Mouse (Mus musculus) hindbrain, postnatal 0 days (tissue): Measurements from ENCODE around the gene Micall1. TPM values are rescaled to one million over a fixed set of nuclear protein-coding genes. Genes with fewer than 3 reads are reported as not detected.
A peak's percentile ranks its signal among the peaks of the same experiment; 100 is the strongest.

Source experiments
- ATAC-seq: fragments of 200-750 bp; cut with Nextera tagmentation; 2 replicates; pipeline ENCODE4 v1.8.0; 2017; ENCODE audit warnings: mild to moderate bottlenecking, moderate TSS enrichment, moderate library complexity
- DNase-seq: peaks from one replicate; pipeline ENCODE4 v3.0.0-alpha.2; 2015; ENCODE audit warnings: low spot score
- H3K27ac ChIP-seq: fragments of 300-500 bp; sonication (generic); 2 replicates; pipeline ENCODE4 v1.5.1; 2014; ENCODE audit warnings: mild to moderate bottlenecking
- H3K27me3 ChIP-seq: fragments of 300-500 bp; sonication (generic); 2 replicates; pipeline ENCODE4 v1.6.1; 2014; ENCODE audit warnings: low read length, mixed read lengths; ENCODE audit not compliant: insufficient read depth
- H3K36me3 ChIP-seq: fragments of 300-500 bp; sonication (generic); 2 replicates; pipeline ENCODE4 v1.6.1; 2014; ENCODE audit warnings: low read length, mixed read lengths; ENCODE audit not compliant: insufficient read depth
- H3K4me1 ChIP-seq: fragments of 300-500 bp; sonication (generic); 2 replicates; pipeline ENCODE4 v1.6.1; 2014; ENCODE audit warnings: antibody characterized with exemption, low read length, mixed read lengths; ENCODE audit not compliant: insufficient read depth
- H3K4me2 ChIP-seq: fragments of 300-500 bp; sonication (generic); 2 replicates; pipeline ENCODE4 v1.6.1; 2014; ENCODE audit warnings: low read depth, mild to moderate bottlenecking, low read length, moderate library complexity, mixed read lengths
- H3K4me3 ChIP-seq: fragments of 300-500 bp; sonication (generic); 2 replicates; pipeline ENCODE4 v1.5.1; 2014; ENCODE audit warnings: low read length
- H3K9ac ChIP-seq: fragments of 300-500 bp; sonication (generic); replicated peaks from 2 replicates; pipeline ENCODE4 v1.6.1; 2014; ENCODE audit warnings: mild to moderate bottlenecking, low read length, moderate library complexity, mixed read lengths
- H3K9me3 ChIP-seq: fragments of 300-500 bp; sonication (generic); 2 replicates; pipeline ENCODE4 v1.6.1; 2016; ENCODE audit warnings: low read length, mixed read lengths
- CTCF ChIP-seq: IDR thresholded peaks from 2 replicates; pipeline ENCODE4 v1.5.1; 2016; ENCODE audit warnings: antibody characterized with exemption, control low read depth, low read depth
- WGBS: fragments of 180-500 bp; shearing (Covaris S2); extraction: QIAGEN DNeasy Blood & Tissue Kit; methylation state at CpG from one replicate; pipeline ENCODE4 v1.1.7; 2014; 5-methylcytosine and 5-hydroxymethylcytosine counted together
- polyA plus RNA-seq: library from polyadenylated mRNA; unstranded; fragments of >200 nt; fragmentation: Nextera tagmentation; extraction: Ambion mirVana; gene quantifications from 2 replicates; pipeline ENCODE4 v1.2.1, GENCODE M21; 2015
- total RNA-seq: library from RNA; depleted of rRNA; stranded (reverse); fragments of >200 nt; gene quantifications from 2 replicates; pipeline ENCODE4 v1.2.3, GENCODE M21; 2014; rRNA removed

The Micall1 gene
- total RNA-seq (28.1 and 36.4 TPM in 2 replicates), polyA plus RNA-seq (8.0 and 9.5 TPM in 2 replicates)

DNA sequence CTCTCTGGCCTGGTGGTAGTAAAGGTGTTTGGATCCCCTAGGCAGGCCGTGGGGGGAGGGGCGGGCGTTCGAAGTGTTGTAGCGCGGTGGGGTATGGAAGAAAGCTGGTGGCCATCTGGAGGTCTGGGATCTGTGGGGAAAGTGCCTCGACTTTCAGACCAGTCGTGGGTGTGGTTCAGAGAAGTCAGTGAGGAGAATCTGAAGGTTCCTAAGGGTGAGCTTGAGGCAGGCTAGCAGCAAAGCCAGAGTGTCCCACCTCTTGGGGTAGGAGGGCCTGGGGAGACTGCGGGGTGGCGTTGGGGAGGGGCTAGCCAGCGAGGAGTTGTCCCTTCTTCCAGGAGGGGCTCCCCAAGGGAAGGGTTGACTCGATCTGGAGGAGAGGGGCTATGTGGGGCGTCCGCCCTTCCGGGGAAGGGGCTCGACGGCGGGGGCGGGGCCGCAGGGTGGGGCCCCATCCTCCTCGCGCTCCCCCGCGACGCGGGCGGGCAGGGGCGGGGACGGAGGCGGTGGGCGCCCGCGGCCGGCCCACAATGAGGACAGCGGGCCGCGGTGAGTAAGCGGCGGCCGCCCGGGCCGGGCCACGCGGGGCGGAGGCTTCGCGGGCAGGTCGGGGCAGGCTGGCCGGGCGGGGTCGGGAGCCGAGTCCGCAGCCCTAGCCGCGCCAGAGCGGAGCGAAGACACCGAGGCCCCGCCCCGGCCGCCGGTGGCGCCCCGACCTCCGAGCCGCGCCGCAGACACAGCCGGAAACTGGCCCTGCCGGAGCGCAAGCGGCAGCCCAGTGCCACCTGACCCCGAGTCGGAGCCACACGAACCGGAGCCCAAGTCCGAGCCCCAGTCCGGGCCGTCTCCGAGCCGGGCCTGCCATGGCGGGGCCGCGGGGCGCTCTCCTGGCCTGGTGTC is at the start of gene Micall1:
TSS of gene Micall1 (plus strand) at position 478 of the 900 bp plus-strand sequence.
- H3K27me3 ChIP-seq, result no peaks in the 10 kb centered on the region
- H3K9me3 ChIP-seq, result no peaks in the 10 kb centered on the region
- peak within 1 kb of the TSS; percentile 84 for H3K4me2 ChIP-seq
- H3K9ac ChIP-seq, result peak within 1 kb of the TSS; percentile 91
- TF ChIP-seq CTCF, result no peak
- H3K36me3 ChIP-seq, result no peaks in the 10 kb centered on the region
- ATAC-seq (peak; percentile 78), DNase-seq (peak; percentile 60)
- H3K4me3 ChIP-seq, result peak within 1 kb of the TSS; percentile 62
- WGBS, result 1% methylated on average over 56 of the region's 85 CpGs
- H3K4me1 ChIP-seq, result peaks cover 8% of the 10 kb centered on the region; the same call in 1 of the 2 replicates
- H3K27ac ChIP-seq, result peak within 1 kb of the TSS; percentile 81

DNA sequence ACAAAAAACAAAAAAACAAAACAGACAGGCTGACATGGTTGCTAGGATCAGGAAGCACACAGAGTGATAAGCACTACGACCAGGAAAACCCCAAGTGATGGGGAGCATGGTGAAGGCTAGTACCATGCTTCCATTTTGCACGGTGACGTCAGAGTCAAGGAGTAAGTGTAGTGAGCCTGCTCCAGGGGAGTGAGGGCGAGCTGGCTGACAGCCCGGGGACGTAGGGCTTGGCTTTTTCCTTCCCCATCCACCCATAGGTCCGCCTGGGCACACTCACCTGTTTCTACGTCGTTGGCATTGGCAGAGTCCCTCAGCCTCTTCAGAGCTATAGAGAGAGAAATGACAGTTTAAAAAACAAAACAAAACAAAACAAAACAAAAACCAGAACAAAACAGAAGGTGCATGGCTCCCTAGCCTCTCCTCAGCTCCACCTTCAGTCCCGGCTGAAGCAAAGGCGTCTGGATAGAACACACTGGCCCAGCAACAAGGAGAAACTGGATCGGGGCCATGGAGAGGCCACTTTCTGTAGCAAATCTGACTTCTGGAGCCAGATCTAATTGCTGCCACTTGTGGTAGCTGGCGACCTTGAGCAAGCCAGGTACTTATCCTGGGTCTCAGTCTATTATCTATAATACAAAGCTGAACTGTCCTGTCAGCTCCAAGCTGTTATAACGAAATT is 47.7 kb upstream of the Micall1 start:
- Histone ChIP-seq H3K36me3 (peaks cover 42% of the 10 kb centered on the region), H3K9ac (0 out of 2 replicates have a peak overlapping the region, but pooled peaks have one; percentile 13), H3K4me1 (0 out of 2 replicates have a peak, but pooled peaks cover 2% of the 10 kb centered on the region), H3K27me3 (no peaks in the 10 kb centered on the region), H3K9me3 (no peaks in the 10 kb centered on the region), H3K4me3 (no peak overlapping the region), H3K27ac (no peak overlapping the region), H3K4me2 (peak overlapping the region; percentile 69; the same call in 1 of the 2 replicates)
- ATAC-seq (no peak), DNase-seq (no peak)
- 74% methylated on average over 14 of the region's 14 CpGs for WGBS
- TF ChIP-seq CTCF, result no peak

DNA sequence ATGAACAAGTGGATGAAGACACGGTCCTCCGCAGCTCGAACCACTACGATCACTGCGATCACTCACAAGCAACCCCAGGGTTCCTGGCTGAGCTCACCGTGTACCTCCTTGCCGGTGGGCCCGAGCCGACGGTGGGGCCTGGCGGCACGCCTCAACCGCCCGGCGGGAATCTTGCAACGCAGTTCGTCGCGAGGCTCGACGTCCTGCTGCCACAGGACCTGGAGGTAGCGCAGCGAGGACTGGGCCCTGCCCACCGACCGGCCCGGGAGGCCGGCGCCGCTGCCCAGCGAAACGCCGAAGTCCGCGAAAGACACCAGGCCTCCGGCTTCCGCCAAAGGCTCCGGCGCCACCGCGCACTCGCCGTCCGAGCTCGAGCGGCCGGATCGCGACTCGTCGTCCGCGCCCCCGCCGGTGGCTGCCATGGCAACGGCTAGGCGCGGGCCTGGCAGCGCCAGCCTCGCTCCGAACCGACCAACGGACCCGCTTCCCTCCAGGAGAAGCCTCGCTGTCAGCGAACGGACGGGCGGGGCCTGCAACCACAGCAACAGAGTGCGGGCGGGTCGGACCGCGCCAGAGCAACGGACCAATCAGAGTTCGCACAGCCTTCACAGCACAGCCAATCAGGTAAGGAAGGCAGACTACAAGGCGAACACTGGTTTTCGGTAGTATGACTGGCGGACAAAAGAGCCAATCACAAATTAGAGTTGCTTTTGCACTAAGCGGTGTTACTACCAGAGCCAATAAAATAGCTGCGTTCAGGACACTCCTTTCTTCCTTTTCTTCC is 46.1 kb upstream of the Micall1 start, which contains the start of gene Ankrd54:
TSS of gene Ankrd54 (minus strand) at position 518 of the 784 bp plus-strand sequence.
- H3K27me3 ChIP-seq, result no peaks in the 10 kb centered on the region
- H3K4me1 ChIP-seq, result 0 out of 2 replicates have a peak, but pooled peaks cover 2% of the 10 kb centered on the region
- under 1% methylated on average over 71 of the region's 80 CpGs for WGBS

DNA sequence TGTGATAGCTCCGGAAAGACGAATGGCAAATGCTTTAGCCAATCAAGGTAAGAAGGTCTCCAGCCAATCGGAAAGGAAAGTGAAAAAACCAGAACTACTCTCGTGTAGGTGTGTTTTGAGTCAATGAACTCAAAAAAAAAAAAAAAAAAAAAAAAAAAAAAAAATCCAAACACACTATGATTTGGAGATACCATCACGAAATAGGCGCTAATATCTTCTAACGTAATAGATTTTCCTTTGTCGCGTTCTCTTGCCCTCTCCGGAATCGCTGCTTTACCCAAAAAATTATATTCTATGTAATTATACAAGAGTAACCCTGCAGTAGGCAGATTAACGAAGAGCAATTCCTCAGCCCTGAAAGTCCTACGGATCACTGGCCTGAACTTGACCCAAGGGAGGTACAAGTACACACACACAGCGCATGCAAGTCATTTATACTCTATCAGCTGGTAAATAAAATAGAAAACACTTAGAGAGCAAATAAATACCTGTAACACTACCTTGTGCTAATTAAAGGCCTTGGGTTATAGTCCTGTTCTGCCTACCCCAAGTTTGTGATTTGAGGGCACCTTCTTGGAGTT is 45.4 kb upstream of the Micall1 start:
- TF ChIP-seq CTCF, result no peak
- H3K4me3 ChIP-seq, result peak overlapping the region; percentile 26
- peak overlapping the region; percentile 57 for H3K4me2 ChIP-seq
- no peak overlapping the region; the same call in 1 of the 2 replicates for H3K9ac ChIP-seq
- peaks cover 23% of the 10 kb centered on the region for H3K36me3 ChIP-seq
- ATAC-seq, result no peak
- no peak for DNase-seq
- no peaks in the 10 kb centered on the region for H3K9me3 ChIP-seq
- 0 out of 2 replicates have a peak, but pooled peaks cover 2% of the 10 kb centered on the region for H3K4me1 ChIP-seq
- peak overlapping the region; percentile 38; the same call in 1 of the 2 replicates for H3K27ac ChIP-seq
- 8% methylated on average over 14 of the region's 14 CpGs for WGBS
- H3K27me3 ChIP-seq, result no peaks in the 10 kb centered on the region

More for the DNA sequence above, 46.1 kb upstream of the Micall1 start, which contains the start of gene Ankrd54:
- no peak for TF ChIP-seq CTCF
- peak; percentile 100 for DNase-seq
- H3K9me3 ChIP-seq, result no peaks in the 10 kb centered on the region
- H3K36me3 ChIP-seq, result peaks cover 30% of the 10 kb centered on the region
- peak within 1 kb of the TSS; percentile 62 for H3K27ac ChIP-seq
- peak within 1 kb of the TSS; percentile 63 for H3K9ac ChIP-seq
- peak; percentile 100 for ATAC-seq
- peak within 1 kb of the TSS; percentile 70 for H3K4me3 ChIP-seq
- peak within 1 kb of the TSS; percentile 69 for H3K4me2 ChIP-seq

DNA sequence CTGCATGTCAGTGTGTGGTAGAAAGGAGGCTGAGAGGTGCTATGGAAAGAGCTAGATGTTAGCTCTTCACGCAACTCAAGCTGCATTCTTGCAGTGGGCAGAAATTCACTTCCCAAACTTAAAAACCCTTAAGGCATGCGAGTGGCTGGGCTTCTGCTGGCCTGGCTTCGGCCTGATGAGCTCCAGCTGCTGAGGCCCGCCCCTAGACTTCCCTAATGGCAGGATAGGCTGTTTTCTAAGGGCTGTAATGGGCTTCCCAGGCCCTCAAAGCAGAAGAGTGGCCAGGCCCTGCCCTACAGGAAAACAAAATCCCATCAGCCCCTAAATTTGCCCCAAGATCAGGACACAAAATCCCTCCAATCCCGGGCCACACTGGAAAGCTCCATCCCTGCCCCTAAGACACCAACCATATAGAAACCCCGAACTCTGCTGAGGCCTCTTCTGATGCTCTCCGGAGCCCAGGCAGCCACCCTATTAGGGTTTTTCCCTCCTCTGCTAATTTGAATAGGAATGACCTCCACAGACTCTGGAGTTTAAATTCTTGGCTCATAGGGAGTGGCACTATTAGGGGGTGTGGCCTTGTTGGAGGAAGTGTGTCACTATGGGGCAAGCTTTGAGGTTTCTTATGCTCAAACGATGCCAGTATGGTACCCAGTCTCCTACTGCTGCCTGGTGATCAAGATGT is 43.5 kb upstream of the Micall1 start:
- WGBS, result 70% methylated on average over 8 of the region's 8 CpGs
- no peak for DNase-seq
- Histone ChIP-seq H3K4me3 (no peak overlapping the region), H3K9ac (no peak overlapping the region), H3K27me3 (no peaks in the 10 kb centered on the region), H3K27ac (no peak overlapping the region), H3K4me2 (no peak overlapping the region), H3K9me3 (no peaks in the 10 kb centered on the region), H3K36me3 (peaks cover 4% of the 10 kb centered on the region; the same call in 1 of the 2 replicates), H3K4me1 (0 out of 2 replicates have a peak, but pooled peaks cover 2% of the 10 kb centered on the region)
- ATAC-seq, result no peak
- no peak for TF ChIP-seq CTCF
